ENCODE assay signal across 8 mouse cellular contexts in genomic region chr10:69212542-69213440, GRCm38 (mm10). TPM values are rescaled to one million over a fixed set of nuclear protein-coding genes. Genes with fewer than 3 reads are reported as not detected.
A peak's percentile ranks its signal among the peaks of the same experiment; 100 is the strongest.
DNase-seq lines count a peak whose midpoint lies in the region; ATAC-seq and TF ChIP-seq lines count a peak whose summit lies in the region.

A930033H14Rik (minus strand) TSS chr10:69213098.

- peak within 1 kb of the TSS; percentile 85 for H3K4me2 ChIP-seq in forebrain, embryonic 16.5 days (ENCODE audit: low read length)
- peak within 1 kb of the TSS; percentile 89 for H3K4me2 ChIP-seq in neural tube, embryonic 13.5 days
- peak within 1 kb of the TSS; percentile 96 for H3K4me2 ChIP-seq in stomach, postnatal 0 days (replicated peaks; ENCODE audit: low read depth)

- WGBS in forebrain, embryonic 16.5 days: under 1% methylated on average over 82 of the region's 84 CpGs
- WGBS in neural tube, embryonic 13.5 days: 1% methylated on average over 68 of the region's 84 CpGs
- under 1% methylated on average over 62 of the region's 84 CpGs for WGBS in stomach, postnatal 0 days

- peak within 1 kb of the TSS; percentile 97 for H3K27ac ChIP-seq in forebrain, embryonic 16.5 days (ENCODE audit: low read length)
- peak within 1 kb of the TSS; percentile 98 for H3K27ac ChIP-seq in neural tube, embryonic 13.5 days (replicated peaks)
- peak within 1 kb of the TSS; percentile 99 for H3K27ac ChIP-seq in stomach, postnatal 0 days (replicated peaks)

- TF ChIP-seq EP300 in stomach, postnatal 0 days (optimal IDR thresholded peaks at IDR 0.05): no peak

- peak; percentile 89 for ATAC-seq in forebrain, embryonic 16.5 days
- ATAC-seq in neural tube, embryonic 13.5 days (ENCODE audit: low read depth): peak; percentile 91
- peak; percentile 95 for ATAC-seq in stomach, postnatal 0 days (ENCODE audit: low FRiP score, low TSS enrichment)

- peak within 1 kb of the TSS; percentile 99 for H3K9ac ChIP-seq in forebrain, embryonic 16.5 days (replicated peaks; ENCODE audit: low read depth, low read length)
- H3K9ac ChIP-seq in neural tube, embryonic 13.5 days: peak within 1 kb of the TSS; percentile 96
- peak within 1 kb of the TSS; percentile 92 for H3K9ac ChIP-seq in stomach, postnatal 0 days (ENCODE audit: low read length)

- H3K4me1 ChIP-seq in forebrain, embryonic 16.5 days (replicated peaks; ENCODE audit: control insufficient read depth, insufficient read depth, low read length): peaks cover 16% of the 10 kb centered on the region
- H3K4me1 ChIP-seq in neural tube, embryonic 13.5 days (replicated peaks): peaks cover 24% of the 10 kb centered on the region
- H3K4me1 ChIP-seq in stomach, postnatal 0 days (replicated peaks; ENCODE audit: control insufficient read depth, insufficient read depth): 0 out of 2 replicates have a peak, but pooled peaks cover 3% of the 10 kb centered on the region

- H3K9me3 ChIP-seq in forebrain, embryonic 16.5 days (ENCODE audit: control insufficient read depth, low read length): no peaks in the 10 kb centered on the region; the same call in 1 of the 2 replicates
- H3K9me3 ChIP-seq in neural tube, embryonic 13.5 days: no peaks in the 10 kb centered on the region
- H3K9me3 ChIP-seq in stomach, postnatal 0 days (ENCODE audit: control insufficient read depth, low read length): no peaks in the 10 kb centered on the region

- no peaks in the 10 kb centered on the region for H3K36me3 ChIP-seq in forebrain, embryonic 16.5 days (ENCODE audit: control insufficient read depth, insufficient read depth)
- H3K36me3 ChIP-seq in neural tube, embryonic 13.5 days: peaks cover 10% of the 10 kb centered on the region
- H3K36me3 ChIP-seq in stomach, postnatal 0 days (ENCODE audit: control insufficient read depth, insufficient read depth, low read length): no peaks in the 10 kb centered on the region

- intact Hi-C loops in heart, postnatal 25 days (cut with DNase I): loop anchor here (5.0 kb wide), 1 partner anchor 40 kb away; no protein-coding TSS in a partner anchor

- H3K27me3 ChIP-seq in forebrain, embryonic 16.5 days (replicated peaks; ENCODE audit: control insufficient read depth, insufficient read depth, low read length): no peaks in the 10 kb centered on the region
- no peaks in the 10 kb centered on the region for H3K27me3 ChIP-seq in neural tube, embryonic 13.5 days
- no peaks in the 10 kb centered on the region for H3K27me3 ChIP-seq in stomach, postnatal 0 days (ENCODE audit: control insufficient read depth, insufficient read depth, low read length)

- peak within 1 kb of the TSS; percentile 78 for H3K4me3 ChIP-seq in forebrain, embryonic 16.5 days (replicated peaks; ENCODE audit: low read length)
- peak within 1 kb of the TSS; percentile 76 for H3K4me3 ChIP-seq in neural tube, embryonic 13.5 days
- peak within 1 kb of the TSS; percentile 79 for H3K4me3 ChIP-seq in stomach, postnatal 0 days (ENCODE audit: low read depth, low read length)

- peak; percentile 38 for TF ChIP-seq CTCF in stomach, postnatal 0 days (IDR thresholded peaks at IDR 0.05; ENCODE audit: low read depth)

- peak; percentile 50 for DNase-seq in CD4-positive, CD25-positive, alpha-beta regulatory T cell, adult 2 months (ENCODE audit: low read depth, low spot score)
- DNase-seq in cerebellum, adult 11 months: peak; percentile 38
- peak; percentile 79 for DNase-seq in heart, postnatal 25 days (ENCODE audit: low spot score)
- DNase-seq in layer of hippocampus, adult 18-20 months (ENCODE audit: low spot score in 2 of 2): peak; percentile 41 to 68
- DNase-seq in lung, adult 18-20 months: peak; percentile 87 to 91
- DNase-seq in stomach, postnatal 0 days (ENCODE audit: low spot score): peak; percentile 92

RNA-seq across cellular contexts. Expression of gene A930033H14Rik, which starts in this region (rescaled TPM):
- polyA plus RNA-seq in forebrain, embryonic 16.5 days (2015; fragmentation: Nextera tagmentation; extraction: Ambion mirVana): 1.1 TPM in 2 replicates
- 1 to 10 TPM in 1 of 2 experiments, under 1 TPM in 1; 0.92 to 1.8 TPM for total RNA-seq in heart, postnatal 25 days (2021)
- total RNA-seq in layer of hippocampus, adult 18-20 months (2021): 1 to 10 TPM; 1.3 to 1.5 TPM
- polyA plus RNA-seq in neural tube, embryonic 13.5 days (2015; fragmentation: Nextera tagmentation; extraction: Ambion mirVana): 1.3 TPM in 2 replicates
- polyA plus RNA-seq in stomach, postnatal 0 days (2015; fragmentation: Nextera tagmentation; extraction: Ambion mirVana): 1.2 and 1.5 TPM in 2 replicates

Comparison
In these comparisons a context has a peak if more than half of its experiments do, and no peak if none do; other contexts are left out.
1. Peak in every context shown above with its lines: DNase-seq, ATAC-seq, H3K4me3 ChIP-seq and H3K27ac ChIP-seq.
2. DNase-seq: peak in every context shown above with its lines; median percentile 92 in stomach, postnatal 0 days; 89 in lung, adult 18-20 months; 79 in heart, postnatal 25 days; 54 in layer of hippocampus, adult 18-20 months; 50 in CD4-positive, CD25-positive, alpha-beta regulatory T cell, adult 2 months; 38 in cerebellum, adult 11 months.